Mouse (Mus musculus): ENCODE data around the gene Snx4. TPM values are rescaled to one million over a fixed set of nuclear protein-coding genes. Genes with fewer than 3 reads are reported as not detected.
A peak's percentile ranks its signal among the peaks of the same experiment; 100 is the strongest.

Gene Snx4
- polyA plus RNA-seq, 1 experiment: 107 TPM

- TF ChIP-seq CTCF (IDR thresholded peaks at IDR 0.05; ENCODE audit: borderline replicate concordance, insufficient read depth, low read length): 0 out of 2 replicates have a peak, but pooled peaks have one; percentile 11
- TF ChIP-seq POLR2A (IDR thresholded peaks at IDR 0.05; ENCODE audit: low read depth, low read length): no peak
- Histone ChIP-seq H3K4me3 (ENCODE audit: insufficient read depth, low read length) (no peak overlapping the region), H3K4me1 (ENCODE audit: control insufficient read depth, insufficient read depth, low read length) (no peaks in the 10 kb centered on the region), H3K27ac (ENCODE audit: insufficient read depth, low read length) (no peak overlapping the region)
Measured at GRCm38 (mm10) chr16:33244136-33244691, 7.0 kb upstream of the Snx4 start.

GRCm38 (mm10) chr16:33244933-33245470, 6.2 kb upstream of the Snx4 start:
- Histone ChIP-seq H3K4me1 (ENCODE audit: control insufficient read depth, insufficient read depth, low read length) (no peaks in the 10 kb centered on the region), H3K27ac (ENCODE audit: insufficient read depth, low read length) (no peak overlapping the region), H3K4me3 (ENCODE audit: insufficient read depth, low read length) (no peak overlapping the region)
- TF ChIP-seq POLR2A (IDR thresholded peaks at IDR 0.05; ENCODE audit: low read depth, low read length) (no peak), CTCF (IDR thresholded peaks at IDR 0.05; ENCODE audit: borderline replicate concordance, insufficient read depth, low read length) (no peak)

- no peak for TF ChIP-seq POLR2A (IDR thresholded peaks at IDR 0.05; ENCODE audit: low read depth, low read length)
- TF ChIP-seq CTCF (IDR thresholded peaks at IDR 0.05; ENCODE audit: borderline replicate concordance, insufficient read depth, low read length): no peak
- no peaks in the 10 kb centered on the region for H3K4me1 ChIP-seq (ENCODE audit: control insufficient read depth, insufficient read depth, low read length)
- H3K27ac ChIP-seq (ENCODE audit: insufficient read depth, low read length): no peak overlapping the region
- no peak overlapping the region for H3K4me3 ChIP-seq (ENCODE audit: insufficient read depth, low read length)
Measured at GRCm38 (mm10) chr16:33246526-33246925, 4.7 kb upstream of the Snx4 start.

- Histone ChIP-seq H3K27ac (ENCODE audit: insufficient read depth, low read length) (peak overlapping the region; percentile 72), H3K4me1 (ENCODE audit: control insufficient read depth, insufficient read depth, low read length) (no peaks in the 10 kb centered on the region), H3K4me3 (ENCODE audit: insufficient read depth, low read length) (no peak overlapping the region)
- TF ChIP-seq CTCF (IDR thresholded peaks at IDR 0.05; ENCODE audit: borderline replicate concordance, insufficient read depth, low read length) (no peak), POLR2A (IDR thresholded peaks at IDR 0.05; ENCODE audit: low read depth, low read length) (no peak)
Measured at GRCm38 (mm10) chr16:33247006-33247405, 4.2 kb upstream of the Snx4 start.

GRCm38 (mm10) chr16:33250651-33251120, 556 bp upstream of the Snx4 start:
- Histone ChIP-seq H3K4me3 (ENCODE audit: insufficient read depth, low read length) (peak overlapping the region; percentile 98), H3K4me1 (ENCODE audit: control insufficient read depth, insufficient read depth, low read length) (no peaks in the 10 kb centered on the region), H3K27ac (ENCODE audit: insufficient read depth, low read length) (peak overlapping the region; percentile 66)
- TF ChIP-seq POLR2A (IDR thresholded peaks at IDR 0.05; ENCODE audit: low read depth, low read length) (no peak), CTCF (IDR thresholded peaks at IDR 0.05; ENCODE audit: borderline replicate concordance, insufficient read depth, low read length) (no peak)

- TF ChIP-seq POLR2A (IDR thresholded peaks at IDR 0.05; ENCODE audit: low read depth, low read length) (no peak), CTCF (IDR thresholded peaks at IDR 0.05; ENCODE audit: borderline replicate concordance, insufficient read depth, low read length) (no peak)
- Histone ChIP-seq H3K4me1 (ENCODE audit: control insufficient read depth, insufficient read depth, low read length) (peaks cover 6% of the 10 kb centered on the region), H3K4me3 (ENCODE audit: insufficient read depth, low read length) (no peak overlapping the region), H3K27ac (ENCODE audit: insufficient read depth, low read length) (no peak overlapping the region)
Measured at GRCm38 (mm10) chr16:33255601-33256000, 4.4 kb downstream of the Snx4 start.

GRCm38 (mm10) chr16:33258530-33258929, 7.3 kb downstream of the Snx4 start:
- H3K27ac ChIP-seq (ENCODE audit: insufficient read depth, low read length): no peak overlapping the region

GRCm38 (mm10) chr16:33259824-33260223, 8.6 kb downstream of the Snx4 start:
- no peak for TF ChIP-seq POLR2A (IDR thresholded peaks at IDR 0.05; ENCODE audit: low read depth, low read length)
- TF ChIP-seq CTCF (IDR thresholded peaks at IDR 0.05; ENCODE audit: borderline replicate concordance, insufficient read depth, low read length): no peak

More at GRCm38 (mm10) chr16:33258530-33258929, 7.3 kb downstream of the Snx4 start:
- H3K4me1 ChIP-seq (ENCODE audit: control insufficient read depth, insufficient read depth, low read length): peaks cover 8% of the 10 kb centered on the region
- no peak for TF ChIP-seq CTCF (IDR thresholded peaks at IDR 0.05; ENCODE audit: borderline replicate concordance, insufficient read depth, low read length)
- TF ChIP-seq POLR2A (IDR thresholded peaks at IDR 0.05; ENCODE audit: low read depth, low read length): no peak
- H3K4me3 ChIP-seq (ENCODE audit: insufficient read depth, low read length): no peak overlapping the region

GRCm38 (mm10) chr16:33260825-33261224, 9.6 kb downstream of the Snx4 start:
- no peak for TF ChIP-seq POLR2A (IDR thresholded peaks at IDR 0.05; ENCODE audit: low read depth, low read length)
- TF ChIP-seq CTCF (IDR thresholded peaks at IDR 0.05; ENCODE audit: borderline replicate concordance, insufficient read depth, low read length): no peak
- peaks cover 8% of the 10 kb centered on the region for H3K4me1 ChIP-seq (ENCODE audit: control insufficient read depth, insufficient read depth, low read length)
- no peak overlapping the region for H3K4me3 ChIP-seq (ENCODE audit: insufficient read depth, low read length)
- peak overlapping the region; percentile 25; the same call in 1 of the 2 replicates for H3K27ac ChIP-seq (ENCODE audit: insufficient read depth, low read length)

More at GRCm38 (mm10) chr16:33259824-33260223, 8.6 kb downstream of the Snx4 start:
- Histone ChIP-seq H3K4me1 (ENCODE audit: control insufficient read depth, insufficient read depth, low read length) (peaks cover 8% of the 10 kb centered on the region), H3K4me3 (ENCODE audit: insufficient read depth, low read length) (no peak overlapping the region), H3K27ac (ENCODE audit: insufficient read depth, low read length) (no peak overlapping the region)

- TF ChIP-seq POLR2A (IDR thresholded peaks at IDR 0.05; ENCODE audit: low read depth, low read length) (no peak), CTCF (IDR thresholded peaks at IDR 0.05; ENCODE audit: borderline replicate concordance, insufficient read depth, low read length) (no peak)
- no peak overlapping the region for H3K4me3 ChIP-seq (ENCODE audit: insufficient read depth, low read length)
- peaks cover 8% of the 10 kb centered on the region for H3K4me1 ChIP-seq (ENCODE audit: control insufficient read depth, insufficient read depth, low read length)
- H3K27ac ChIP-seq (ENCODE audit: insufficient read depth, low read length): 0 out of 2 replicates have a peak overlapping the region, but pooled peaks have one; percentile 22
Measured at GRCm38 (mm10) chr16:33261584-33262061, 10.4 kb downstream of the Snx4 start.
